Mouse (Mus musculus): ENCODE results near the gene Rpl31. TPM values are rescaled to one million over a fixed set of nuclear protein-coding genes. Genes with fewer than 3 reads are reported as not detected.
A peak's percentile ranks its signal among the peaks of the same experiment; 100 is the strongest.

Gene Rpl31
- polyA plus RNA-seq, 1 experiment from 2014 or later: 425 TPM

GRCm38 (mm10) chr1:39391652-39392051 is 24.0 kb downstream of the Rpl31 start:
- H3K9me3 ChIP-seq: no peaks in the 10 kb centered on the region
- H3K4me1 ChIP-seq (replicated peaks): peaks cover 10% of the 10 kb centered on the region
- 0 out of 2 replicates have a peak, but pooled peaks cover 4% of the 10 kb centered on the region for H3K27me3 ChIP-seq (ENCODE audit: insufficient read depth, poor library complexity, severe bottlenecking)
- WGBS: 85% methylated on average over 6 of the region's 6 CpGs
- H3K27ac ChIP-seq: no peak overlapping the region
- H3K36me3 ChIP-seq: peaks cover 3% of the 10 kb centered on the region; the same call in 1 of the 2 replicates
- no peak overlapping the region for H3K4me3 ChIP-seq
- DNase-seq (ENCODE audit: low spot score): no peak

GRCm38 (mm10) chr1:39392189-39392588 is 24.5 kb downstream of the Rpl31 start:
- Histone ChIP-seq H3K36me3 (peaks cover 8% of the 10 kb centered on the region), H3K4me1 (replicated peaks) (peaks cover 10% of the 10 kb centered on the region), H3K27me3 (ENCODE audit: insufficient read depth, poor library complexity, severe bottlenecking) (0 out of 2 replicates have a peak, but pooled peaks cover 4% of the 10 kb centered on the region), H3K4me3 (no peak overlapping the region), H3K27ac (no peak overlapping the region), H3K9me3 (no peaks in the 10 kb centered on the region)
- WGBS: 57% methylated on average over 3 of the region's 3 CpGs
- peak; percentile 78 for DNase-seq (ENCODE audit: low spot score)

GRCm38 (mm10) chr1:39393217-39393867 is 25.7 kb downstream of the Rpl31 start:
- DNase-seq (ENCODE audit: low spot score): no peak
- 82% methylated on average over 8 of the region's 8 CpGs for WGBS
- Histone ChIP-seq H3K36me3 (peaks cover 11% of the 10 kb centered on the region), H3K27ac (no peak overlapping the region), H3K9me3 (no peaks in the 10 kb centered on the region), H3K4me3 (no peak overlapping the region), H3K4me1 (replicated peaks) (peaks cover 10% of the 10 kb centered on the region), H3K27me3 (ENCODE audit: insufficient read depth, poor library complexity, severe bottlenecking) (0 out of 2 replicates have a peak, but pooled peaks cover 4% of the 10 kb centered on the region)

GRCm38 (mm10) chr1:39394096-39394495 is 26.5 kb downstream of the Rpl31 start:
- Histone ChIP-seq H3K27me3 (ENCODE audit: insufficient read depth, poor library complexity, severe bottlenecking) (0 out of 2 replicates have a peak, but pooled peaks cover 4% of the 10 kb centered on the region), H3K9me3 (no peaks in the 10 kb centered on the region), H3K27ac (no peak overlapping the region), H3K4me1 (replicated peaks) (peaks cover 10% of the 10 kb centered on the region), H3K36me3 (peaks cover 11% of the 10 kb centered on the region), H3K4me3 (no peak overlapping the region)
- DNase-seq (ENCODE audit: low spot score): no peak
- WGBS: 70% methylated on average over 10 of the region's 10 CpGs

GRCm38 (mm10) chr1:39394650-39395049 is 27.0 kb downstream of the Rpl31 start:
- peaks cover 11% of the 10 kb centered on the region for H3K36me3 ChIP-seq

GRCm38 (mm10) chr1:39396347-39396746 is 28.7 kb downstream of the Rpl31 start:
- 75% methylated on average over 4 of the region's 4 CpGs for WGBS
- H3K4me1 ChIP-seq (replicated peaks): 0 out of 2 replicates have a peak, but pooled peaks cover 5% of the 10 kb centered on the region
- H3K9me3 ChIP-seq: no peaks in the 10 kb centered on the region
- no peak overlapping the region for H3K4me3 ChIP-seq
- H3K27ac ChIP-seq: no peak overlapping the region
- no peaks in the 10 kb centered on the region for H3K27me3 ChIP-seq (ENCODE audit: insufficient read depth, poor library complexity, severe bottlenecking)
- no peak for DNase-seq (ENCODE audit: low spot score)
- peaks cover 11% of the 10 kb centered on the region for H3K36me3 ChIP-seq

More at GRCm38 (mm10) chr1:39394650-39395049, 27.0 kb downstream of the Rpl31 start:
- 84% methylated on average over 3 of the region's 3 CpGs for WGBS
- no peak overlapping the region for H3K27ac ChIP-seq
- peaks cover 10% of the 10 kb centered on the region for H3K4me1 ChIP-seq (replicated peaks)
- no peaks in the 10 kb centered on the region for H3K9me3 ChIP-seq
- H3K4me3 ChIP-seq: no peak overlapping the region
- H3K27me3 ChIP-seq (ENCODE audit: insufficient read depth, poor library complexity, severe bottlenecking): 0 out of 2 replicates have a peak, but pooled peaks cover 4% of the 10 kb centered on the region
- DNase-seq (ENCODE audit: low spot score): no peak

GRCm38 (mm10) chr1:39398284-39398683 is 30.6 kb downstream of the Rpl31 start:
- no peak overlapping the region for H3K4me3 ChIP-seq
- no peak for DNase-seq (ENCODE audit: low spot score)
- 91% methylated on average over 6 of the region's 6 CpGs for WGBS
- no peaks in the 10 kb centered on the region for H3K27me3 ChIP-seq (ENCODE audit: insufficient read depth, poor library complexity, severe bottlenecking)
- 0 out of 2 replicates have a peak overlapping the region, but pooled peaks have one; percentile 23 for H3K27ac ChIP-seq
- H3K36me3 ChIP-seq: peaks cover 11% of the 10 kb centered on the region
- H3K4me1 ChIP-seq (replicated peaks): 0 out of 2 replicates have a peak, but pooled peaks cover 5% of the 10 kb centered on the region
- H3K9me3 ChIP-seq: no peaks in the 10 kb centered on the region

GRCm38 (mm10) chr1:39399228-39399627 is 31.6 kb downstream of the Rpl31 start:
- H3K36me3 ChIP-seq: peaks cover 11% of the 10 kb centered on the region
- no peaks in the 10 kb centered on the region for H3K9me3 ChIP-seq
- H3K4me3 ChIP-seq: no peak overlapping the region
- WGBS: 65% methylated on average over 4 of the region's 4 CpGs
- DNase-seq (ENCODE audit: low spot score): no peak
- H3K27me3 ChIP-seq (ENCODE audit: insufficient read depth, poor library complexity, severe bottlenecking): no peaks in the 10 kb centered on the region
- H3K27ac ChIP-seq: no peak overlapping the region
- 0 out of 2 replicates have a peak, but pooled peaks cover 3% of the 10 kb centered on the region for H3K4me1 ChIP-seq (replicated peaks)

- H3K36me3 ChIP-seq: peaks cover 11% of the 10 kb centered on the region
- no peak for DNase-seq (ENCODE audit: low spot score)
- 92% methylated on average over 3 of the region's 3 CpGs for WGBS
Measured at GRCm38 (mm10) chr1:39400173-39400572, 32.5 kb downstream of the Rpl31 start.

GRCm38 (mm10) chr1:39407108-39407507 is 39.5 kb downstream of the Rpl31 start:
- Histone ChIP-seq H3K4me1 (replicated peaks) (peaks cover 9% of the 10 kb centered on the region), H3K27me3 (ENCODE audit: insufficient read depth, poor library complexity, severe bottlenecking) (no peaks in the 10 kb centered on the region), H3K9me3 (no peaks in the 10 kb centered on the region), H3K36me3 (no peaks in the 10 kb centered on the region), H3K27ac (no peak overlapping the region), H3K4me3 (no peak overlapping the region)
- WGBS: 81% methylated on average over 4 of the region's 4 CpGs
- DNase-seq (ENCODE audit: low spot score): no peak

More at GRCm38 (mm10) chr1:39400173-39400572, 32.5 kb downstream of the Rpl31 start:
- H3K27ac ChIP-seq: no peak overlapping the region
- H3K4me1 ChIP-seq (replicated peaks): no peaks in the 10 kb centered on the region
- H3K4me3 ChIP-seq: no peak overlapping the region
- H3K9me3 ChIP-seq: no peaks in the 10 kb centered on the region
- H3K27me3 ChIP-seq (ENCODE audit: insufficient read depth, poor library complexity, severe bottlenecking): no peaks in the 10 kb centered on the region

GRCm38 (mm10) chr1:39408123-39408522 is 40.5 kb downstream of the Rpl31 start:
- Histone ChIP-seq H3K4me1 (replicated peaks) (peaks cover 9% of the 10 kb centered on the region), H3K27me3 (ENCODE audit: insufficient read depth, poor library complexity, severe bottlenecking) (no peaks in the 10 kb centered on the region), H3K27ac (no peak overlapping the region), H3K9me3 (no peaks in the 10 kb centered on the region), H3K36me3 (no peaks in the 10 kb centered on the region), H3K4me3 (no peak overlapping the region)
- DNase-seq (ENCODE audit: low spot score): no peak
- WGBS: 87% methylated on average over 6 of the region's 6 CpGs

GRCm38 (mm10) chr1:39408668-39409067 is 41.0 kb downstream of the Rpl31 start:
- no peak overlapping the region for H3K4me3 ChIP-seq
- WGBS: 71% methylated on average over 7 of the region's 7 CpGs
- DNase-seq (ENCODE audit: low spot score): no peak
- no peaks in the 10 kb centered on the region for H3K9me3 ChIP-seq
- no peak overlapping the region for H3K27ac ChIP-seq
- H3K4me1 ChIP-seq (replicated peaks): peaks cover 9% of the 10 kb centered on the region
- H3K27me3 ChIP-seq (ENCODE audit: insufficient read depth, poor library complexity, severe bottlenecking): no peaks in the 10 kb centered on the region
- no peaks in the 10 kb centered on the region for H3K36me3 ChIP-seq

- 81% methylated on average over 19 of the region's 19 CpGs for WGBS
- H3K27ac ChIP-seq: no peak overlapping the region
- H3K4me1 ChIP-seq (replicated peaks): peaks cover 9% of the 10 kb centered on the region
- no peaks in the 10 kb centered on the region for H3K9me3 ChIP-seq
- no peaks in the 10 kb centered on the region for H3K27me3 ChIP-seq (ENCODE audit: insufficient read depth, poor library complexity, severe bottlenecking)
- H3K4me3 ChIP-seq: no peak overlapping the region
- DNase-seq (ENCODE audit: low spot score): no peak
- H3K36me3 ChIP-seq: no peaks in the 10 kb centered on the region
Measured at GRCm38 (mm10) chr1:39410085-39410821, 42.6 kb downstream of the Rpl31 start.
